Mouse (Mus musculus): ENCODE measurements around the gene Tmub1. TPM values are rescaled to one million over a fixed set of nuclear protein-coding genes. Genes with fewer than 3 reads are reported as not detected.
A peak's percentile ranks its signal among the peaks of the same experiment; 100 is the strongest.

Gene Tmub1
- polyA plus RNA-seq, 1 experiment from 2014 or later: 19.6 TPM

GRCm38 (mm10) chr5:24466762-24467161 lies 19.1 kb upstream of the Tmub1 start:
- Histone ChIP-seq H3K9me3 (ENCODE audit: control insufficient read depth, low read length) (no peaks in the 10 kb centered on the region), H3K9ac (ENCODE audit: low read length) (peak overlapping the region; percentile 26; the same call in 1 of the 2 replicates), H3K4me3 (ENCODE audit: low read length) (no peak overlapping the region), H3K4me1 (replicated peaks; ENCODE audit: control insufficient read depth, insufficient read depth, low read length) (no peaks in the 10 kb centered on the region), H3K4me2 (ENCODE audit: low read depth, low read length) (no peak overlapping the region), H3K27ac (ENCODE audit: low read length) (no peak overlapping the region), H3K27me3 (ENCODE audit: control insufficient read depth, insufficient read depth, low read depth, low read length) (no peaks in the 10 kb centered on the region), H3K36me3 (ENCODE audit: control insufficient read depth, insufficient read depth, low read length) (no peaks in the 10 kb centered on the region)
- WGBS: 52% methylated on average over 12 of the region's 12 CpGs
- no peak for ATAC-seq (ENCODE audit: low read depth)

- Histone ChIP-seq H3K9ac (ENCODE audit: low read length) (peak overlapping the region; percentile 22), H3K4me2 (ENCODE audit: low read depth, low read length) (no peak overlapping the region), H3K27me3 (ENCODE audit: control insufficient read depth, insufficient read depth, low read depth, low read length) (no peaks in the 10 kb centered on the region), H3K36me3 (ENCODE audit: control insufficient read depth, insufficient read depth, low read length) (no peaks in the 10 kb centered on the region), H3K4me3 (ENCODE audit: low read length) (no peak overlapping the region), H3K9me3 (ENCODE audit: control insufficient read depth, low read length) (no peaks in the 10 kb centered on the region), H3K4me1 (replicated peaks; ENCODE audit: control insufficient read depth, insufficient read depth, low read length) (peaks cover 31% of the 10 kb centered on the region), H3K27ac (ENCODE audit: low read length) (peak overlapping the region; percentile 84)
- no peak for ATAC-seq (ENCODE audit: low read depth)
- 59% methylated on average over 7 of the region's 7 CpGs for WGBS
Measured at GRCm38 (mm10) chr5:24455613-24456012, 8.0 kb upstream of the Tmub1 start.

GRCm38 (mm10) chr5:24455076-24455475 lies 7.4 kb upstream of the Tmub1 start:
- Histone ChIP-seq H3K4me2 (ENCODE audit: low read depth, low read length) (0 out of 2 replicates have a peak overlapping the region, but pooled peaks have one; percentile 3), H3K9me3 (ENCODE audit: control insufficient read depth, low read length) (no peaks in the 10 kb centered on the region), H3K9ac (ENCODE audit: low read length) (peak overlapping the region; percentile 22; the same call in 1 of the 2 replicates), H3K27ac (ENCODE audit: low read length) (peak overlapping the region; percentile 84), H3K4me1 (replicated peaks; ENCODE audit: control insufficient read depth, insufficient read depth, low read length) (peaks cover 31% of the 10 kb centered on the region), H3K36me3 (ENCODE audit: control insufficient read depth, insufficient read depth, low read length) (no peaks in the 10 kb centered on the region), H3K27me3 (ENCODE audit: control insufficient read depth, insufficient read depth, low read depth, low read length) (no peaks in the 10 kb centered on the region), H3K4me3 (ENCODE audit: low read length) (no peak overlapping the region)
- ATAC-seq (ENCODE audit: low read depth): no peak
- 64% methylated on average over 3 of the region's 3 CpGs for WGBS

GRCm38 (mm10) chr5:24453985-24454303 lies 6.3 kb upstream of the Tmub1 start:
- 19% methylated on average over 2 of the region's 2 CpGs for WGBS
- H3K9ac ChIP-seq (ENCODE audit: low read length): peak overlapping the region; percentile 94
- peak overlapping the region; percentile 95 for H3K4me2 ChIP-seq (ENCODE audit: low read depth, low read length)
- H3K4me1 ChIP-seq (replicated peaks; ENCODE audit: control insufficient read depth, insufficient read depth, low read length): peaks cover 31% of the 10 kb centered on the region
- H3K27ac ChIP-seq (ENCODE audit: low read length): no peak overlapping the region
- H3K9me3 ChIP-seq (ENCODE audit: control insufficient read depth, low read length): no peaks in the 10 kb centered on the region
- peak overlapping the region; percentile 89 for H3K4me3 ChIP-seq (ENCODE audit: low read length)
- no peaks in the 10 kb centered on the region for H3K36me3 ChIP-seq (ENCODE audit: control insufficient read depth, insufficient read depth, low read length)
- no peaks in the 10 kb centered on the region for H3K27me3 ChIP-seq (ENCODE audit: control insufficient read depth, insufficient read depth, low read depth, low read length)
- ATAC-seq (ENCODE audit: low read depth): no peak

GRCm38 (mm10) chr5:24453283-24453984 lies 5.8 kb upstream of the Tmub1 start:
- 11% methylated on average over 5 of the region's 5 CpGs for WGBS

GRCm38 (mm10) chr5:24452691-24453233 lies 5.1 kb upstream of the Tmub1 start:
- Histone ChIP-seq H3K9ac (ENCODE audit: low read length) (peak overlapping the region; percentile 94), H3K4me2 (ENCODE audit: low read depth, low read length) (peak overlapping the region; percentile 95), H3K36me3 (ENCODE audit: control insufficient read depth, insufficient read depth, low read length) (no peaks in the 10 kb centered on the region), H3K9me3 (ENCODE audit: control insufficient read depth, low read length) (no peaks in the 10 kb centered on the region), H3K4me1 (replicated peaks; ENCODE audit: control insufficient read depth, insufficient read depth, low read length) (peaks cover 34% of the 10 kb centered on the region), H3K27ac (ENCODE audit: low read length) (peak overlapping the region; percentile 83), H3K27me3 (ENCODE audit: control insufficient read depth, insufficient read depth, low read depth, low read length) (no peaks in the 10 kb centered on the region), H3K4me3 (ENCODE audit: low read length) (peak overlapping the region; percentile 89)
- WGBS: under 1% methylated on average over 29 of the region's 29 CpGs
- peak; percentile 4; the same call in 1 of the 2 replicates for ATAC-seq (ENCODE audit: low read depth)

More at GRCm38 (mm10) chr5:24453283-24453984, 5.8 kb upstream of the Tmub1 start:
- Histone ChIP-seq H3K27ac (ENCODE audit: low read length) (peak overlapping the region; percentile 83), H3K27me3 (ENCODE audit: control insufficient read depth, insufficient read depth, low read depth, low read length) (no peaks in the 10 kb centered on the region), H3K9me3 (ENCODE audit: control insufficient read depth, low read length) (no peaks in the 10 kb centered on the region), H3K9ac (ENCODE audit: low read length) (peak overlapping the region; percentile 94), H3K4me2 (ENCODE audit: low read depth, low read length) (peak overlapping the region; percentile 95), H3K4me1 (replicated peaks; ENCODE audit: control insufficient read depth, insufficient read depth, low read length) (peaks cover 31% of the 10 kb centered on the region), H3K4me3 (ENCODE audit: low read length) (peak overlapping the region; percentile 89), H3K36me3 (ENCODE audit: control insufficient read depth, insufficient read depth, low read length) (no peaks in the 10 kb centered on the region)
- ATAC-seq (ENCODE audit: low read depth): no peak

- H3K9me3 ChIP-seq (ENCODE audit: control insufficient read depth, low read length): no peaks in the 10 kb centered on the region
- peak within 1 kb of the TSS; percentile 89 for H3K4me3 ChIP-seq (ENCODE audit: low read length)
- peak; percentile 12; the same call in 1 of the 2 replicates for ATAC-seq (ENCODE audit: low read depth)
- H3K4me1 ChIP-seq (replicated peaks; ENCODE audit: control insufficient read depth, insufficient read depth, low read length): peaks cover 38% of the 10 kb centered on the region
- 0% methylated on average over 35 of the region's 85 CpGs for WGBS
- H3K36me3 ChIP-seq (ENCODE audit: control insufficient read depth, insufficient read depth, low read length): no peaks in the 10 kb centered on the region
- H3K9ac ChIP-seq (ENCODE audit: low read length): peak within 1 kb of the TSS; percentile 94
- H3K4me2 ChIP-seq (ENCODE audit: low read depth, low read length): peak within 1 kb of the TSS; percentile 95
- peak within 1 kb of the TSS; percentile 94 for H3K27ac ChIP-seq (ENCODE audit: low read length)
- H3K27me3 ChIP-seq (ENCODE audit: control insufficient read depth, insufficient read depth, low read depth, low read length): no peaks in the 10 kb centered on the region
Measured at GRCm38 (mm10) chr5:24452030-24452690, 4.5 kb upstream of the Tmub1 start, which contains the start of gene Agap3. Agap3 (plus strand) TSS chr5:24452177.

GRCm38 (mm10) chr5:24451264-24452029 lies 3.8 kb upstream of the Tmub1 start:
- peak overlapping the region; percentile 89 for H3K4me3 ChIP-seq (ENCODE audit: low read length)
- H3K36me3 ChIP-seq (ENCODE audit: control insufficient read depth, insufficient read depth, low read length): no peaks in the 10 kb centered on the region
- peak overlapping the region; percentile 94 for H3K27ac ChIP-seq (ENCODE audit: low read length)
- 4% methylated on average over 29 of the region's 66 CpGs for WGBS
- no peaks in the 10 kb centered on the region for H3K27me3 ChIP-seq (ENCODE audit: control insufficient read depth, insufficient read depth, low read depth, low read length)
- peaks cover 43% of the 10 kb centered on the region for H3K4me1 ChIP-seq (replicated peaks; ENCODE audit: control insufficient read depth, insufficient read depth, low read length)
- ATAC-seq (ENCODE audit: low read depth): peak; percentile 87
- no peaks in the 10 kb centered on the region for H3K9me3 ChIP-seq (ENCODE audit: control insufficient read depth, low read length)
- peak overlapping the region; percentile 95 for H3K4me2 ChIP-seq (ENCODE audit: low read depth, low read length)
- H3K9ac ChIP-seq (ENCODE audit: low read length): peak overlapping the region; percentile 94

Measured in lung, embryonic 16.5 days (tissue).